Mouse (Mus musculus) inflammation-experienced regulatory T-cells, adult 6 months (primary cell): ENCODE measurements around the gene Pigz. TPM values are rescaled to one million over a fixed set of nuclear protein-coding genes. Genes with fewer than 3 reads are reported as not detected.

ENCODE experiments used
- ATAC-seq: one replicate; pipeline ENCODE4 v1.8.0; 2017
- polyA plus RNA-seq, 3 experiments: library from polyadenylated mRNA; unstranded; fragments of 100-300 nt; shearing (Covaris generic); gene quantifications; one replicate each; pipeline ENCODE4 v1.2.1; 2017

Gene Pigz
- under 1 TPM in 1 of 3 experiments, not detected in 2; 0.36 TPM for polyA plus RNA-seq

DNA sequence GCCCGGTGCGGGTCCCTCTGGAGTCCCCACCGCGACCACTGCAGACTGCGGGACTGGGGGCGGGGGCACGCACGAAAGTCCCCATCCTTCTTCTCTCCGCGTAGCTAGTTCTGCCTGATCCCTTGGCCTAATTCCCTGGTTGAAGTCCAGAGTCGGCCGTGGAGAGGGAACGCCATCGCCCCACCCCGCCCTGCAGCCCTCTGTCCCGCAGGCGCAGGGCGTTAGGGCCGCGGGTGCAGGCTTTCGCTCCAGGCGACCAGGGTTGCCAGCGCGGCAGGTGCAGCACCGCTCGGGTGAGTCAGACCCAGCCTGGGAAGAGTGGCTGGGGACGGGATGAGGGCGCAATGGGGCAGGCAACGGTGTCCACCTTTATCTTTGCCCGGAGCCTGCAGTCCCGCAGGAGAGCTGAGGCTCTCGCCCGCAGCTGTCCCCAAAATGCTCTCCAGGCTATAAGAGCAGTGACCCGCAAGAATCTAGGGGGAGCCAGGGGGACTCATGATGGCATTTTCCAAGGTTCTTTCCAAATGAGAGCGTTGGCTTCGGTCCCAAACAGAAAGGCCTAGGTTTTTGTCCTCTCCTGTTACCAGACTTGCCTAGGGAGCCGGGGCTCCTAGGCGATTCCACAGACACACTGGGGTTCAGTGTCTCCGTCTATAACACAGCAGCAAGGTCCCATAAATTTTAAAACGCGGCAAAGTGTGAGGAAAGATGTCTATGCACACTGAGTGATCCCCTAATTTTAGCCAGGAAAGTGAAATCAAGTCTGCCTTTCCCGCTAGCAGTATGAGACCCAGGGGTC is at the start of gene Pigz:
Pigz (plus strand) TSS at position 101 of the 799 bp plus-strand sequence.
- ATAC-seq, result peak; percentile 30

DNA sequence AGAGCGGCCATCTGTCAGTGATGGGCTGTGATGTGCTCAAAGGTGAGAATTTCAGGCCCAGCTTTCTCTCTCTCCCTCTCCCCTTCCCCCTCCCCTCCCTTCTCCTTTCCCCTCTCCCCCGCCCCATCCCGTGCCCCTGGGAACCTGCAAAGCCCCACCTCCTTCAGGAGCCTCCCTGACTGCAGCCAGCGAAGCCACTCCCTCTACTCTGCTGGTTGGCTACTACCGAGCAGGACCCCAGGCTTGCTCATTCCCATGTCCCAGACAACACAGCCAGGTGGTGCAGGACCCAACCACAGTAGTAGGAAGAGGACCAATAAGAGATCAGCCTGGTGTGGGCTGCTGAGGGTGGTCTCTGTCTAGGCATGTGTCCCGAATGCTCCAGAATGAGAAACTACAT is 49.7 kb upstream of the Pigz start:
- ATAC-seq, result no peak

DNA sequence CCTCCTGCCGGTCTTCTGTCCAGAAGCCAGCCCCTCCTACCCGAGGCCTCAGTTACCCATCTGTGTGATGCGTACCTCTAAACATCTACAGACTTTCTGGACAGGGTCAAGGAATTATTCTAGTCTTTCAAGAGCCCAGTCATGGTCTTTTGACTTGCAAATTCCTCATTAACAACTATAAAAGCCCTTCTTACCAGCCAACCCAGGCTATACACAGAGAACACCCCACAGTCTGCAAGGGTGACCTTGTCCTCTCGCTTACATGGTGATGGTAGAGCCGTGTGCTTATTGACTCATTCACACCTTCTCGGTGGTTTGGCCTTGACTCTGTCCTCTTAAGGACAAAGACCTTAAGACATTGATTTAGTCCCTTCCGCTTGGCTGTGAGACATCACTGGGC is 42.7 kb upstream of the Pigz start:
- no peak for ATAC-seq

GRCm38 (mm10) chr16:31893396-31894141 is 40.1 kb upstream of the Pigz start:
- ATAC-seq, result no peak

GRCm38 (mm10) chr16:31896971-31897774 is 36.5 kb upstream of the Pigz start:
- no peak for ATAC-seq

- ATAC-seq, result no peak
Observed at GRCm38 (mm10) chr16:31898546-31899326, 34.9 kb upstream of the Pigz start.

GRCm38 (mm10) chr16:31901886-31902285 is 31.8 kb upstream of the Pigz start:
- ATAC-seq, result no peak

- ATAC-seq, result no peak
Observed at GRCm38 (mm10) chr16:31903239-31903638, 30.4 kb upstream of the Pigz start.

- ATAC-seq, result no peak
Observed at GRCm38 (mm10) chr16:31905331-31905730, 28.3 kb upstream of the Pigz start.

GRCm38 (mm10) chr16:31905891-31906825 is 27.5 kb upstream of the Pigz start:
- ATAC-seq, result no peak

DNA sequence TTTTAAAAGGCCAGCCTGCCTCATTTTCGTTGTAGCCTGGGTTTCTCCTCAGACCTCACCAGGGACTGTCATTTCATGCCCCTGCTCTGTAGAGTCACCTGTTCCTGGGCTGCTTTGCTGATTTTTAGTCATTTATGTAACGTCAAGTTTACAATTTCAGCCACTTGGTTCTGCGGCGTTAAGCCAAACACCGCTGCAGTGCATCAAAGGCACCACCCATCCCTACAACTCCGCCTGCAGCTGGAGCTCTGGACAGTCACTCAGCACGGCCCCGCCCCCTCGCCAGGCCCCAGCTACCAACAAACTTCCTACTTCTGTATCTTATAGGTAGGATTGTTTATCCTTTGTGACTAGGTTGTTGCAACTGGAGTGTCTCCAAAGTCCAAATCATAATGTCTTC is 26.8 kb upstream of the Pigz start:
- ATAC-seq, result no peak

GRCm38 (mm10) chr16:31908959-31909358 is 24.7 kb upstream of the Pigz start:
- ATAC-seq, result no peak

DNA sequence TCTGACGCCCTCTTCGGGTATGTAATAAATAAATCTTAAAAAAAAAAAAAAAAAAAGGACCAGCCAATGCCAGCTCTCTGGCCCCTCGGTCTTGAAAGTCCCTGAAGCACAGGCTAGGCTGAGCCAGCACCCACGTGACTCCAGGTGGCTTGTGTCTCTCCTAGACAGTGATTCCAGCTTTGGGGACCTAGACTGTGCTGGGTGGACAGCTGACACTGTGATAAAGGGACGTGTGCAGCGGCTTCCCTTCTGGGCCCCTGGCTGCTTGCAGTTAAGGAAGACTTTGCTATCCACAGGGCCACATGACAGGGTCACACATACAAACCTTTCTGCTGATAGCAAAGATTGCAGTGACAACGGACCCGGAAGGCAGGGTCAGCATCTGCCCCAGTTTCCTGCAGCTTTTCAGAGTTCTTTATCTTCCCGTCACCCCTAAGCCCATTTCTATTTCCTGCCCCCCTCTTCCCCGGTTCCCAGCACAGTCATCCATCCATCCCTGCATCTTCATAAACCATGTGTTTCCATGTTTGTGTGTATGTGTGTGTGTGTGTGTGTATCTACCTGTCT is 23.3 kb upstream of the Pigz start:
- no peak for ATAC-seq

- no peak for ATAC-seq
Observed at GRCm38 (mm10) chr16:31917776-31918175, 15.9 kb upstream of the Pigz start.

GRCm38 (mm10) chr16:31918248-31918724 is 15.4 kb upstream of the Pigz start:
- ATAC-seq, result peak; percentile 46

DNA sequence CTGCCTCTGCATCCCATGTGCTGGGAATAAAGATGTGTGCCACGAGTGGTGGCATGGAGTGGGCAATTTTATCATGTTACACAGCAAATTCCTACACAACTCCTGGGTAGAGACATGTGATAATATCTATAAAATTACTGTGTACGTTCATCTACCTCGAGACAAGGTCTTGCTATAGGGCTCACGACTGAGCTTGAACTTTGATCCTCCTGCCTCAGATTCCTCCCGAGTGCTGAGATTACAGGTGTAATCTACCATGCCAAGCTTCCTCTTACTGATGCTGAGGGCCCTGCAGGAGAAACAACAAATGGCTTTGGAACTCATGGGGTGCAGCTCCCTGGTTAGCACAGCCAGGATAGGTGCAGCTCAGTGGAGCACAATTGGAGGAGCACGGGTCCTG is 9.3 kb upstream of the Pigz start:
- ATAC-seq, result no peak

GRCm38 (mm10) chr16:31926091-31926490 is 7.6 kb upstream of the Pigz start:
- ATAC-seq, result no peak

GRCm38 (mm10) chr16:31926547-31927182 is 7.0 kb upstream of the Pigz start:
- ATAC-seq, result no peak

GRCm38 (mm10) chr16:31927412-31927811 is 6.2 kb upstream of the Pigz start:
- ATAC-seq, result no peak

GRCm38 (mm10) chr16:31931330-31931729 is 2.3 kb upstream of the Pigz start:
- ATAC-seq, result no peak
